Mouse (Mus musculus) retina, postnatal 7 days (tissue): ENCODE data around the gene Plcg2.

Experiments
- DNase-seq: peaks from one replicate; pipeline ENCODE4 v3.0.0-alpha.2; 2012; ENCODE audit warnings: low read depth, low spot score

Plcg2 gene

GRCm38 (mm10) chr8:117547945-117548344 lies 49.9 kb downstream of the Plcg2 start:
- no peak for DNase-seq

DNA sequence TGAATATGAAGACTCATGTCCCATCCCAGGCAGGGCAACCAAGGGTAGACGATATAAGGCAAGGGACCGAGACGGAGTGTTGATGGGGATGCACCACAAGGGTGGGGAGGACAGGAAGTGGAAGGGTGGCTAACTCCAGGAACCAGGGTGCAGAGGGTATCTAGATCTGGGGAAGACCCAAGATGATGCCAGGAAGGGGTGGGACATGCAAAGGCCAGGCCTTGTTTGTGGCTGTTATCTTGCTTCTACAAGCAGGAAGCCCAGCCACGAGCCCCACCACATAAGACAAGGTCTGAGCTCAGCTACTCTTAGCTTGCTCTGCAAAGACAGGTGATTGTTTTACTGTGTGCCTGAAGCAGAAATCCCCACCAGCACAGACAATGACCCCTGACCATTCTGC lies 50.4 kb downstream of the Plcg2 start:
- no peak for DNase-seq

- no peak for DNase-seq
These were observed 52.4 kb downstream of the Plcg2 start for GRCm38 (mm10) chr8:117550529-117550928.

- no peak for DNase-seq
These were observed 62.9 kb downstream of the Plcg2 start for GRCm38 (mm10) chr8:117561014-117561413.

- DNase-seq = no peak
These were observed 63.8 kb downstream of the Plcg2 start for GRCm38 (mm10) chr8:117561735-117562361.

DNA sequence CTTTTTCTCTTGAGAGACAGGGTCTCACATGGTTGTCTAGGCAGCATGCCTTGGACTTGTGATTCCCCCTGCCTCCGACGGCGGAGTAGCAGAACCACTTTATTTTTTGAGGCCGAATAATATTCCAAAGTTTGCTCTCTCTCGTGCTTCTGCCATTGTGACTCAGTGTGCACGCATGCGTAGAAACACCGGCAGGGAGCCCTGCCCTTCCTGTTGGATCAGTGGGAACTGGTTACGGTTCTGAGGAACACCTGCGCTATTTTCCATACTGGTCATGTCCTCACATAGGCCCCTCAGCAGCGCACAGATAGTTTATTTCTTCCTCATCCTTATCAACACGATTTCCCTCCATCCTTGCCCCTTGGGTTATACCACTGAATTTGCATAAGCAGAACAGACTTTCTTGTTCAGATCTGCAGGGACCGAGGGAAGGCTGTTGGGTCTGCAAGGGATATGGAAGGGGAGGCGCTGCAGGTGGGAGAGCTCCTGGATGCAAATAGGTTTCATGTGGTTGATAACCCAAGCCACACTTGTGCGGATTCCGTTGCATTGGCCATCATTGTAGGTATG lies 64.4 kb downstream of the Plcg2 start:
- no peak for DNase-seq

GRCm38 (mm10) chr8:117569409-117569808 lies 71.3 kb downstream of the Plcg2 start:
- DNase-seq = no peak

DNA sequence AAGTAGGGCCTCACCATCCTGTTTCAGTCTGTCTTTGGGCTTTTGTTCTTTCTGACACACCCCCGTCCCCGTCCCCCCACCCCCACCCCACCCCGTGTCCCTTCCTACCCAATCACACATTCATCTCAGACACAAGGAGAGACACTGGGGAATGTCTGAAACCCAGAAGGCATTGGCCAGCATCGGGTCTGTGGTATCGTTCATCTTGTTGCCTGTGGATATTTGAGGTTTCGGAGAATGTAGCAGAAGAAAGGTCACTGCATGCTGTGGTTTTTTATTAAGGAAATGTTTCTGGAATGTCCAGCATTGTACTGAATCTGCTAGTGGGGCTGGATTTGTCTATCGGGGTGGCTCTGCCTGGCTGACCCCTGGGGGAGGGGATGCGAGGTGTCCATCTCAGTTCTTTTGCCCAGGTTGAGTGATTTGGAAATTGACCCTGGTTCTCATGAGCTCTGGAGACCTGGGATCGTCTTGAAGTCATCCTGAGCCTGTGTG lies 78.2 kb downstream of the Plcg2 start:
- DNase-seq = no peak

DNA sequence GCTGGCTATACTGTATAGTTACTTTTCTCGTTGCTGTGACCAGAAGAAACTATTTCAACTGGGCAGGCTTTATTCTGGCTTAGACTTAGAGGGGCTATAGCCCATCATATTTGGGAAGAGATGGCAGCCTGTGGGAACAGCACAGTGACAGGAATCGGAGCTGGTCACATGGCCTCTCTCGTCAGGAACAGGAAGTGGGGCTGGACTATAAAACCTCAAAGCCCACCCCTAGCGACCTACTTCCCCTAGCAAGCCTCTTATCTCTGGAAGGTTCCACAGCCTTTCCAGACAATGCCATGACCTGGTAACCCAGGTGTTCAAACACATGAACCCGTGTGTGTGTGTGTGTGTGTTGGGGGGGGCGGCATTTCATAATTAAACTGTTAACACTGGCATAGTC lies 79.0 kb downstream of the Plcg2 start:
- no peak for DNase-seq

DNA sequence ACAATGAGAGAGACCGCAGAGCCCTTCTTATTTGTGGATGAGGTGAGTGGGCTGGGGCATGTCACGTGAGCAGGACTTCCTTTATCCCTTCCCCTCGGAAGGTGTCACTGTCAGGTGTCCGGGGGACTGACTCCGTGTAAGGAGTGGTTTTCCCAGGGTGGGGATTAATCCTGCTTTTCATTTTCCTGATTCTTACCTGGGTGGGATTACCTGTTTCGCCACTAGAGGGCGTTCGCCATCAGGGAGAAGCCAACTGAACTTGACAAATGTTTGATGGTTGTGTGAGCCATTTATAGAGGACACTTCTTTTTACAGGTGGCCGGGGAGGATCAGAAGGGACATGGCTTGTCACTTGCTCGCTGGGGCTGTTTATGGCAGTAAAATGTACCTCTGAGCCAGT lies 79.8 kb downstream of the Plcg2 start:
- no peak for DNase-seq

DNA sequence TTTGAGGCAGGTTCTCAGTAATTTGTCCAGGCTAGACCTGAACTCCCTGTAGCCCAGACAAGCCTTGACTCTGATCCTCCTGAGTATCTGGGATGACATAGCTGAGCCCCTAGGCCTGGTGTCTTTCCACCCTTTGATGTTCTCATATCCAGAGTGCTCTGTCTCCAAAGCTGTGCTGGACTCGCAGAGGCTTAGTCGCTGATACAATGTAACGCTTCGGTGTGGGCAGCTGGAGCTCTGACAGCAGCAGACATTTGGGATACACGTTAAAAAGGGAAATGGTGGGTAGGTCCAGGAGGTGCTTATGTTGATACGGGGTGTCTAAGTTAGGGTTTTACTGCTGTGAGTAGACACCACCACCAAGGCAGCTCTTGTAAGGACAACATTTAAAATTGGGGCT lies 80.8 kb downstream of the Plcg2 start:
- no peak for DNase-seq

DNA sequence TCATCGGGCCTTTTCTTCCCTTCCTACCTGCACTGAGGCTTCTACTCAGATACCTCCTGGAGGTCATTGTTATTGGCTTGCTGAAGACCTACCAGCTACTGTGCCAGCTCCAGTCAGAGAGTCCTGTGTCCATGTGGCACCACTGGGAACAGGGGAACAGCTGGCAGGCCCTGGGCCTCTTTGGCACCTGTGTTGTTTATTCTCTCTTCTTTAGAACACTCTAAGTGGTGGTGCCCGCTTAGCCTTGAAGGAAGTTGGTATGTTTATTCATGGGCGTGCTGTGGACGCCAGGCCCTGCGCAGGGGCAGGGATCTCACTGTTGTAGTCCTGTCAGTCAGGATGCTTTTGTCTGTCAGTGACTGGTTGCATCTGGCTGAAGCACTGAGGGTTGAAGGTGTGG lies 95.8 kb downstream of the Plcg2 start:
- DNase-seq = no peak

- DNase-seq = no peak
These were observed 96.9 kb downstream of the Plcg2 start for GRCm38 (mm10) chr8:117595001-117595400.

DNA sequence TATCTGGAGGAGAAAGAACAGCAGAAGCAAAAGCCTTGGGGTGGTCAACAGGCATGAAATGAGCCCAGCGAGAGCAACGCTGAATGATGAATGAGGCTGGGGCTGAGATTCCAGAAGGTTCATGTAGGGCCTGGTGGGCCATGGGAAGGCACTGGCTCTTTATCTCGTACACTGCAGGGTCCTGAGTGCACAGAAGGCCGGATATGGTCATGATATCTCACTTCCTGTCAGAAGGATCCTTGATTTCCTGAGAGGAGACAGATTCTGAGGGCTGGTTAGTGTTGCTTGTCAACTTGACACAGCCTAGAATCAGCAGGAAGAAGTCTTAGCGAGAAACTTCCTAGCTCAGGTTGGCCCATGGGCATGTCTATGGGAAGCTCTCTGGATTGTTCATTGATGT lies 98.7 kb downstream of the Plcg2 start:
- DNase-seq = no peak

- DNase-seq = no peak
These were observed 102.7 kb downstream of the Plcg2 start for GRCm38 (mm10) chr8:117600839-117601238.

DNA sequence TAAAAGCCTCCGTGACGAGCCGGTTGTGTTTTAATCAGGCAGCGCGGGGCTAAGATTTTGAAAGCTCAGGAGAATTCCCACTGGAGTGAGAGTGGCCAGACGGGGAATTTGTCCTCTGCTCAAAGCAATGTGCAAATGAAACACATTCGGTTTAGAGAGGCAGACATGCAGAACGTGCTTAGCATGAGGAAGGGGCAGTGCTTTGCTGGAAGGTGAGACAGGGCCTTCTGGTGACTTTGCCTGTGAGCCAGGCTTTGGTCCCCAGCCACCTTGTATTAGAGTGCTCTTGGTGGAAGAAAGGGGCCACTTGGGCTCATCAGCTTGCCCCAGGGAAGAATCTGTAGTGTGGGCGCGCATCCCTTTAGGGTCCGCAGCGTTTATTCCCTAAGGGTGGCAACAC lies 106.0 kb downstream of the Plcg2 start:
- DNase-seq = no peak

DNA sequence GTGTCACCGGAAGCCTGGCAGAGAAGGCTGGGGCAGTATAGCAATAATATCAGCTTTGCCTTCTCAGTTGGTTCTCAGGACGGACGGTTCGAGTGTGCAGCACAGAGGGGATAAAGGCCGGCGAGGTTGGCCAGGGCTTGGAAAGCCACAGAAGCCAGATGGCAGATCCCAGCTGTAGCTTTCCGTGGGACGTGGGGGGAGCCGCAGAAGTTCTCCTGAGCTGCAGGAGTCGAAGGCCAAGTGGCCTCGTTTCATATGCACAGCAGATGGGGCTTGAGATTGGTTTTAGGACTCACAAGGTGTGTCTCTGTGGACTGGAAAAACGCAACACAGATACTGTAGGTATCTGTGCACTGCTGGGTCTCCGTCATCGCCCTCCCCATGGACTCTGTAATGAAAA lies 106.6 kb downstream of the Plcg2 start:
- no peak for DNase-seq

DNA sequence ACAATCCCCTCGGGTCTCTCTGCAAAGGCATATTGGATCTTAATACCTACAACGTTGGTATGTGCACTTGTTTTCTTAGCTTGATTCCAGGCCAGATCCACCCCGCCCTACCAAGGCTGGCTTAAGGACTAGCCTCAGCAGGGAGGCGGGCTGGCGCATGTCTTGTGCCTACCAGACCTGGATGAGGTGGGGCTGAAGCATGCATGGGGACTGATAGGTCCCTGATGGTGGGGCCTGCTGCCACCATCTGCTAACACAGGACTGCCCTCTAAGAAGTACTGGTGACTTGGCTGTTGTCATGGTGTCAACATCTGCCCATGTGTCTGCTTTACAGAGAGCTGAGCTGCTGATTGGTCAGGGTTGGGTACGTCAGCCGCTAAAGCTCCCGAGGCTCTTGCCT lies 107.1 kb downstream of the Plcg2 start:
- DNase-seq = no peak

GRCm38 (mm10) chr8:117610506-117610905 lies 112.4 kb downstream of the Plcg2 start:
- no peak for DNase-seq

- DNase-seq = no peak
These were observed 114.8 kb downstream of the Plcg2 start for GRCm38 (mm10) chr8:117612861-117613260.

- peak; percentile 51 for DNase-seq
These were observed 128.1 kb downstream of the Plcg2 start for GRCm38 (mm10) chr8:117626040-117626838.

DNA sequence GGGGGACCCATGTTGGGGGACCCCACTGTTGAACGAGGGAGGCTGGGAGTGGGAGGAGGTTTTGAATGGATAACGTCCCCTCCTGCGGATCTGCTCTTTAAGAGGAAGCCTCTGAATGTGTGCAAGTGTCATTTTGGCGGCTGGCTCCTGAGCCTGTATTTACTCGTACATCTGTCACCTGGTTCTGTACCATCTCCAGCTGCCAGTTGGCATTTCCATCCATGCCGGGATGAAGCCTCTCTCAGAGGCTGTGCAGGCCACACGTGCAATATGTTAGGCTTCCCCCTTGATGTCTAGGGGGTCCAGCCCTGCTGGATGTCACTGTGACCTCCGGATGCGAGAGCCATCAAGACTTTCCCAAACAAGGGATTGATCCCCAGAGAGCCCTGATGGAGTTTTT lies 129.0 kb downstream of the Plcg2 start:
- DNase-seq = no peak

DNA sequence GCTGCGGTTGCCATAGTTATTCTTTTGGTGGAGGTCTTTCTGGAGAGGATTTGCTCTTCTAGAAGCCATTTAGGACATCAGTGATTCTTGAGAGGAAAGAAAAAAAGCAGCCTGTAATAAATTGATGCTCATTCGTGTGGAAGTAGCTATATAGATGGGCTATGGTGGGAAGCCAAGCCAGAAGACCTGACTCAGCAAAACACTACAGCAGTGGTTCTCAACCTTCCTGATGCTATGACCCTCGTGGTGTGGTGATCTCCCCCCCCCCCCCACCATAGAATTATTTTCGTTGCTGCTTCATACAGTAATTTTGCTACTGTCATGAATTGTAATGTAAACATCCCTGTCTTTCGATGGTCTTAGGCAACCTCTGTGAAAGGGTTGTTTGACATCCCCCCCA lies 134.4 kb downstream of the Plcg2 start:
- DNase-seq = no peak
